Mouse (Mus musculus): ENCODE results near the gene Itpkb.
A peak's percentile ranks its signal among the peaks of the same experiment; 100 is the strongest.
"Not testable (repeated sequence)": the region's sequence is repeated elsewhere in the genome, so short reads cannot be mapped to it uniquely, and the experiment has no call there.

The Itpkb gene

DNA sequence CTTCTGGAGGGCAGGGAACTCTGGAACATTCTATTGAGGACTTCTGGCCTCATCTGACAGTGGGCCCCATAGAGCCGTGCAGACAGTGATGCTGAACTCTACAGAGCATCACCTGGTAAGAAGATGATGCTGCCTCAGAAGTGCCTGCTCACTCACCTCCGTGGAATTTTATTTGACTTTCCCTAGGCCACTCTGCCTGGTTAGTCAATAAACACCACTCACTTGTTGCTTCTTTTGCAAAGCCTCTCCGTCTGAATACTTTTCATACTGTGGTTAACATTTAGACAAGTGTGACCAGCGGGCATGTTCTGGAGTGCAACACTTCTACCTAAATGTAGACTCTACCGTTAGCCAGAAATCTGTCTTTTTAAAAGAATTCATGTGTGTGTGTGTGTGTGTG lies 42.0 kb downstream of the Itpkb start:
- DNase-seq = not testable (repeated sequence)

DNA sequence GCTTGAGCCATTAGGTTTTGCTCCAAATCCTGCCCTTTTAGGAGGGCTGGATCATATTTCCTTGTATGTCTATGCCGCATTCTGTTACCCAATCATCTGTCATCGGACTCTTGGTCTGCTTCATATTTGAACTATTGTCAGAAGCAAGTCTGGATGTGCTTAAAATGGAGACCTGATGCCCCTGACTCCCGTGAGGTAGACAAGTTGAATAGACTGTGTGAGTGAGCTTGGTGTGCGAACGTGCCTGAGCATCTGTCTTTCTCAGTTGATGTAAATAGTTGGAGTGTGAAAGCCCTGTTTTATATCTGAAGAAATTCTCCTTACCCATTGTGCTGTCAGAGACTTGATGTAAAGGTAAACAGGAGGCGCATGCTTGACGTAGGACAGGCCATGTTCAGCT lies 46.3 kb downstream of the Itpkb start:
- DNase-seq = no peak

DNA sequence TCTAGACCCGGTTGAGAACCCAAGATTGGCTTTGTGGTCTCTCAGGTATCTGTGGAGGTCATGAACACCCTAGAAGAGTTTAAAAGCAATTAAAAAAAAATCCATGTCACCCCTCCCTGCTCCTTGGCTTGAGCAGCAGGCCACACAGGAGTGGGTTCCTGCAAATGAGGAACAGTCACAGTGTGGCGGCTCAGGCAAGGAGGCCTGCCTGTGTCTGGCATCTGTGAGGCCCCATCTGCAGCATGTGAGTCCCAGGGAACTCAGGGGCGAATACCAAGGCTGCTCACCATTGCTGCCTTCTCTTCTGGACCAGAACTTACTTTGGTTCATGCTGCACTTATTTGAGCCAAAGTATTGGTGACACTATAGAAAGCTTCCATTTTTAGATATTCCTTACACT lies 49.3 kb downstream of the Itpkb start:
- no peak for DNase-seq

DNA sequence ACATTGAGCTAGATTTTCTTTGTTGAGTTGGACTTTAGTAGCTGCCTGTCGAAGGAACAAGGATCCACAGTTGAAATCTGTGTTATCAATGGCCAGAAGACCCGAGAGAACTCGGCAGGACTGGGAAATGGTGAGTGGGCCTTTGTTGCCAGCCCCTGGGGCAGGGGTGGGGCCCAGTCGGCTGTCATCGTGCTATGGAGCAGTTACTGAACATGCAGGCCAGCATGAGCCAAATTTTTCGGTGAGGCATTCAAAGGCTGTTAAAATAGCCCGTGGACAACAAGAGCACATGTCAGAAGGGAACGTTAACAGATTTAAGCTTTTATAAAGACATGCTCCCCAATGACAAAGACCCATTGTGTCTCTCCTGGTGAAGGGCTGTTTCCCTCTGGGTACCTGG lies 52.1 kb downstream of the Itpkb start:
- no peak for DNase-seq

DNA sequence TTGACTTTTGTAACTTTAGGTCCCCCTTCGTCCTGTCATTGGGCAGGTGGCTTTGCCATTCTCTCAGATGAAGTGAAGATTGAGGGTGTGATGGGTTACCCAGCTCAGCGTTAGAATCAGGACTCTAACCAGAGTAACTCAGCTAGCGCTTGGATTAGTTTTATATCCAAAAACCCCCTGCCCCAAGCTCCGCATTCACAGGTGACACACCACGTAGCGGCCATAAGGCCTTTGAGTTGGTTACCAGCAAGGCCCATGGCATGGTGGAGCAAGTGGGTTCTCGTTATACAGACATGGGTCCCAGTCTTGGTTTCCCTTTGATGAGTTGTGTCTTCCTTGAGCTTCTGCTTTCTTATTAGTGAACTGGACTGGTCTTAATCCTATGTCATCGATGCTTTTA lies 53.6 kb downstream of the Itpkb start:
- no peak for DNase-seq

DNA sequence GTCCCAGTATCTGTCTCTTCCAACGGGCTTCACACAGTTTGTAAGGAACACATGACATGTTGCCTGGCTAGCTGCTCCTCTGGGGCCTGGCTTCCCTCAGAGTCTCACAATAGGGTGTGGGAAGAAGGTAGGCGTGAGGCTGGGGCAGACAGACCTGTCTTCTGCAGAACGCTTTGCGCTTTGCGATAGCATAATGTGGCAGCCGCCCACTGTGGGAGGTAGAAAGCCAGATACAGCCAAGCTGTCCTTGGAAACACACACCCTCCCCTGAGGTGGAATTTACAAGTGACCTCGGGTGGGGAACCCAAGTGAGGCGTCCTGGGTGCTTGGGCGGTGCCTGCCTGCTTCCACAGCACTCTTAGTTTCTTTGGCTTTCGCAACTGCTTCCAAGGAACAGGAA lies 54.2 kb downstream of the Itpkb start:
- no peak for DNase-seq

DNA sequence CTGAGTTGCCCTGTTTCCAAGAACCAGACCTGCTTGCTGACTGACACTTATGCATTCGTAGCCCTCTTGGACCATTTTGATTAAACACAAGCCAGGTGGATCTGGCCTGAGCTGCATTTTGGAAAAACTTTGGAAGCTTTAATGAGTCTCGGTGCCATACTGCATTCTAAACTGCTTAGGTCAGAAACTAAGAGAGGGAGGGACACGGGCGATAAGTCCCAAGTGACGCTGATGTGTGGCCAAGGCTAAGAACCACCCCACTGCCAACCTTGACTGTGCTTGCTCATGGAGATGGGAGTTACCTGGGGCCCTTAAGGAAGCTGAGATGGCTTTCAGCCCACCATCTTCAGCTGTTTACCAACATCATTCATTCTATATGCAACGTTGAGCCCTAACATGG lies 55.0 kb downstream of the Itpkb start:
- DNase-seq = no peak

DNA sequence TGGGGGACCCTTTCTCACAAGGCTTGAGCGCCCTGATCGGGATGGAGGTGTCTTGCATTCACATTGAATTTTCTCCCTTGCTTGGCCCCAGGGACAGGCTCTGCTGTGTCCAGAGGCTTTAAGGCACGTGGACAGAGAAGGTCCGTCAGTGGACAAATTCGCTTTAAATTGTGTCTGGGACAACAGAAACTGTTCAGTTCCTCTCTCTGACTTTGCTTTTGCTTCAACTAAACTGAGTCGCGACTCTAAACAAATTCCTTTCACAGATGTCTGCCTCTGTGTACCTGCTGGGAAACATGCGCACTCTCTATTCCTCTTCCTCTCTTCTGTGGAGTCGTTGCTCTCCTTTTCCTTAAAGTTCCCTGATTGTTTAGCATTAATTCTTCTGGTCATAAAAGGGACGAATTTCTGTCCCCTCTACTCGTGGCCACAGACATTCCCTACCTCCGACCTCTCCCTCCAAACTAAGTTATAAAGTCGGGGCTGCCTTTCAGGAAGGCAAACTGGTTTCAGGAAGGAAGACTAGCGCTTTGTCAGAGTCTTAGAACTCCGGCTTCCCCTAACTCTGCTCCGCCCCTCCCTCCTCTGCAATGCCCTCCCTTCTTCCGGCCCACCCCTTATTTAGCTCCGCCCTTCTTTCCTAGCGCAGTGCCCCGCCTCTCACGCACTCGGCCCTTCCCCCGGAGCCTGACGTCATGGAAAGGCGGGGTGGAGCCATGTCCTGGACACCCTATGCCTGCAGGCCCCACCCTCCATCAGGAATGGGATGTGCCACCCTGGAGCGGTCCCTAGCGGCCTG lies 56.9 kb downstream of the Itpkb start:
- DNase-seq = peak; percentile 97

DNA sequence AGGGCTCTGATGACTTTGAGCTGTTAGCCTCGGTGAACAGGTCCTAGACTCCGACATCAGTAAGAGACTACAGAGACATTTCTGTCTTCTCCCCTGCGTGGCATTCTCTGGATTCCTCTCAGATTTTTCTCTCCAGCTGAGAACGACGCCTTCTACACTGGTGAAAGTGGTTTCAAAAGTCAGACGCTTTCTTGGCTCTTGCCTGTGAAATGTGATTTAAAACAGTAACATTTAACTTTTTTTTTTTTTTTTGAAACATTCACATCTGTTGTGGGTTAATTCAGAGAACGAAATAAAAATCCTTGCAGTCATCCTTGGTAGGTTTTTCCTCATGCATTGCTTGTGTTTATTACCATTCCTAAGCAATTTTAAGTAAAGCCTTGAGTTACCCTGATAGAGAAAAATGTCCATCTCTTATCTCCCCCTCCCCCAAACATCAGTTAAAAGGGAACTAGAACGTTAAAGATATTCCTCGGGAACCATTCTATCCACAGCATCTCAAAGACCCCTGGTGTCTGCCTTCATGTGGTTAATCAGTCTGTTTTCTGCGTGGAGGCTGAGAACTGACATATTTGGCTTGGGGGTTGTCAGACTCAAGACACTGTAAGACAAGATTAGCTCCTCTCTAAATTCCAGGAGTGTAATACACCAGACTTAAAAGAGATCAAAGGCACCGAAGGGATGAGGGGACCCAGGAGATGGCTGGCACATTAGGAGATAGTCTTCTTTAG lies 57.6 kb downstream of the Itpkb start:
- no peak for DNase-seq

DNA sequence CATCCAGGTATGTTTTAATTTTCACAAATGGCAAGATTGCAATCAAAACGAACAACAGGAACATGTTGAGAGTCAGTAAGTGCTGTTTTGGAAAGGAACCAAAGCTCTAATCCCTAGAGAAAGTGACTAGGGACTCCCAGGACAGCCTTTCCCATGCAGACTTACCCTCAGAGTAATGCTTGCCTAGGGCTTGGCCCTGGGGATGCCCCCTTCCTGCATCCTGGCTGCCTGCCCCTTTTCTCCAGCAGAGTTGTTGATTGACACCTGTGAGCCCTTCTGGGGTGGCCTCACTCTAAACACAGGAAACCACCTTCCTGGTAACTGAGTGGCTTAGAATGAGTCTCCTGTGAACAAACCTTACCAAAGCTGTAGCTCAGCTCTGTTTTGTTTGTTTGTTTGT lies 58.2 kb downstream of the Itpkb start:
- DNase-seq = no peak

DNA sequence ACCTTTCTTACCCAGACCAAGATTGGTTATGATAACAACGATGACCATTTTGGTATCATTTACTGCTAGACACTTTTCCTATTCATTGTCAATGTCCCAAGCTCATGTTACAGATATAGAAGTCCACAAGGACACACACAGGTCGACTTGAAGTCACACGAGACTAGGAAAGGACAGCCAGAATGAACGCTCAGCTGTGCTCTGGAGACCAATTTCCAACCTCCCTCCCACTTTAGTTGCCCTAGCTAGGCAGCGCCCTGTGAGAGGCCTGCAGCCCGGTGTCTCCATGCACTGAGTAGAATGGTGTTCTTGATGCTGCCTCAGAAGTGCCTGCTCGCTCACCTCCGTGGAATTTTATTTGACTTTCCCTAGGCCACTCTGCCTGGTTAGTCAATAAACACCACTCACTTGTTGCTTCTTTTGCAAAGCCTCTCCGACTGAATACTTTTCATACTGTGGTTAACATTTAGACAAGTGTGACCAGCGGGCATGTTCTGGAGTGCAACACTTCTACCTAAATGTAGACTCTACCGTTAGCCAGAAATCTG lies 59.0 kb downstream of the Itpkb start:
- not testable (repeated sequence) for DNase-seq

DNA sequence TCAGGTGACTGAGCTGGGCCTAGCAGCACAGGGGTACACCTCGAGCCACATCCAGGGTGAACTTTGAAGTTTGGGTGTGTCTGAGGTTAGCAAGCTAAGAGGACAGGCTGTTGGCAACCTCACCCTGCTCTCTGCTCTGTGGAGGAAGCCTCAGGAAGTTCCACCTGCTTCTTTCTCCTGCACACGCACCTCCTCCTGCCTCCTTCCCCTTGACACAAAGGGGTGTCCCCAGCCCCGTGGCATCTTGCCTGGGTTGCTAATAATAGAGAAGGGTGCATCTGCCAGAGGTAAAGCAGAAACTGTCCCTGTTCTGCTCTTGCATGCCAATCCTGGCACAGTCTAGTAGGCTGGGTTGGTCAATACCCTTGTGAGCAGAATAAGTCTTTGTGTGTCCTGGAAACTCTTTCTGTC lies 60.0 kb downstream of the Itpkb start:
- no peak for DNase-seq

DNA sequence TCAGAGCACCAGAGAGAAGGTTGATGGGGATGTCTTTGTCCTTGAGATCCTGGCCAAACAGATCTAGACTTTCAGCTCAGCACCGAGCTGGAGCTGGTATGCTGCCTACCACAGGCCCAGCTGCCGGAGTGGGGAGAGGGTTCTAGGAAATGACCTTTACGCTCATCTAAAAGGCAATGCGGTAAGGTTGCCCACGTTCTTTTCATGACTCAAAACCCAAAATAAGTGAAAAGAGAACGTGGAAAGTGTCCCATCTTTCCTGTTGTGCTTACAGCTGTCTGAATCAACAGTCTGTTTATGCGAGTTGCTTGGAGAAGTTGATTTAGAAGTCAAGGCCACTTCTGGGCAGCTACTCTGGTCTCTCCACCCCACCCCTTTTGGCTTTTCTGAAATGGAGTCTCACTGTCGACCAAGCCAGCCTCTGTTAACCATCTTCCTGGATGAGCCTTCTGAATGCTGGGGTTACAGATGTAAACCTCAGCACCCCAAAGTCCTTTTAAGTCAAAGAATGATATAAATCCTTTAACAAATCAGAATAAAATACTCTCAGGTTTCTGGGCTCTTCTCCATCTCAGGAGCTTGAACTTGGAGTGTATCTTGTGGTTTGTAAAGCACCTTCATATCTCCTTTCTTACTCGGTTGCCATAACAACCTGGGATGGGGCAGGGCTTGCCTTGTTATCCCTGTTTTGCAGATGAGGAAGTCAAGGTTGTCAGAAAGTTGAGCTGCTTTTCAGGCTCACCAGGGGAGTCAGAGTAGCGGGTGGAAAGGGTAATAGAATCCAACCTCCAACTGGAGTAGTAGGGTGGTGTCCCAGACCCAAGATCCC lies 60.7 kb downstream of the Itpkb start:
- no peak for DNase-seq

DNA sequence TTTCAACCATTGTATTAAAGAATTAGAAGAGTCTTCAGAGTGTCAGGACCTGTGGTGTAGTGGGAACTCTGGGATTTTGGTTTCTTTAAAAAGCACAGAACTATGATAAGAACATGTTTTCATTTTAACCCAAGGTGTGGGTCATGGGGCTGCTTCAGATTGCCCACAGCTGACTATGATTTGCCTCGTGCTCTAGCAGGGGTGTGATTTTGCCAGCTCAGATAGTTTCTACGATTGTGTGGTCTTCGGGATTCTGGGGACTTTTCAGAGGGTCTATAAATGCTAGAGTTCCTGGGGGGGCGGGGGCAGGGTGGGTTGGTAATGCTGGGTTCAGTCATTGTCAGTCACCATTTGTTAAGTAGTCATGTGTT lies 61.3 kb downstream of the Itpkb start:
- no peak for DNase-seq

DNA sequence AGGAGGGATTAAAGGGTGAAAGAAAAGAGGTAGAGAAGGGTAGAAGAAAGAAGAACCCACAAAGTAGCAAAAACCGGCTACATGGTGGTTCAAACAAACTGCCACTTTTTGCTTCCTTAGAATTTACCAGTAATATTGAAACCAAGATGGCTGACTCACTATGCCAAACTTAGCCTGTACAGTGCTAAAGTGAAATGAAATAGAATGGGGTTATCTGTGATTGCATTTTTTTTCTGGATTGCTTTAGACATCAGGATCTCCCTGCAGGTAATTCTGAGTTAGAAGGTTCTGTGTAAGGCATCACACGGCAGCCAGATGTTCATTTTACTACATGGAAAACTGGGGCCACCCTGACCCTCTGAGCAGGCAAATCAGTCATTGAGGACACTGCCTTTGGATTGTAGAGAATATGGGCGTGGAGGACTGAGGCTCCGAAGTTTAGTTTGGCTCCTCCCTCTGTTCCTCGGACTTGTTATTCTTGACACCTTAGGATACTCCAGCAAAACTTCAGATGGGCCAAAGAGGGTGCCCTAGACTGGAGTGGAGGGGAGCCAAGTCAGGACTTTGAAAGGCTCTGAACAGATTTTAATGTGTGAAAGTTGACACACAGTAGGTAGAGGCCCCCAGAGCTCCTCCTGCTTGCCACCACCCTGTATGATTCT lies 62.0 kb downstream of the Itpkb start:
- DNase-seq = no peak

DNA sequence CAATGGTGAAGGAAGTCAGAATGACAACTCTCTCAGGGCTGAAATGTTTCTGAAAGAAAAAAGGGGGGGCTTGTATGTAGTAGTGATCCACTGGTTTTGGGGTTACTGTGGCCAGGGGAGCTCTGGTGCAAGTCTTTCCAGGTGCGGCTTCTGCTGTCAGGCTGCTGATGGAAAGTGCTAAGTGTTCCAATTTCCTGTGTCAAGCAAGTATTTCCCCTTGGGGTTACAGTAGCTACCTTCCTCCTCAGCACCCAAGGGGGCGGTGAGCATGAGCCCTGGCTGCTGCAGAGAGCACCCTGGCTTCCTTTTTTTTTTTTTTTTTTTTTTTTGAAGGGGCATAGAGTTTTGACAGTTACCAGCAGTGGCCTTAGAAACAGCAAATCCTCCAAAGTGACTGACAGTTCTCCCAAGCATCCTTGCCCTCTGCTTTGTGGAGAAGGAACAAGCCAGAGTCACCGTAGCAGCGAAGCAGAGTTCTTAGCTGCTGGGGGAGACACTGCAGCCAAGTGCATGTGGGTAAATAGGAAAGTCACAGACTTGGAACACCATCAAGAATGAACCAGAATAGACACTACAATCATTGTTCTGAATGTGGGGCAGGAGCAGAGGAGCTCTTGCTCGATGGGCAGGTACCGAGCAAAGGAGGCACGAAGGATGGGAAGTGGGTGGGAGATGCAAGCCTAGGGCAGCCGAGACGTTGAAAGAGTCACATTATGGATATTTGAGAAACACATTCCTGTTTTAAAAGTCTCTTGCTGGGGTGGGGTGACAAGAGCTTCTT lies 62.9 kb downstream of the Itpkb start:
- no peak for DNase-seq

DNA sequence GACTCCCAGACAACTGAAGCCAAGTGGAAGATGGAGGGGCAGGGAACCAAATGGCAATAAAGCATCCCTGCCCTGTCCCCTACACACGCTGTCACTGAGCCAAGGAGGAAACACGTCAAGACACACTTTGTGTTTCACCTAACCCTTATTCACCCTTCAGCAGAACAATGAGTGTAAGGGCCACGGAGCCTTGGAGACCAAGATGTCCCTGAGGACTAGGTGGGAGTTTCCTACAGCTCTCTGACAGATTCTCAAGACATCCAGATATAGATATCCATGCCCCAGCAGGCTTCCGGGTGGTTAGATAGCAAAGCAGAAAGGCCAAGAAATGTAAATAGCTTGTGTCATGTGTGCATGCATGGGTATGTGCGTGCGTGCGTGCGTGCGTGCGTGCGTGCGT lies 63.6 kb downstream of the Itpkb start:
- no peak for DNase-seq

DNA sequence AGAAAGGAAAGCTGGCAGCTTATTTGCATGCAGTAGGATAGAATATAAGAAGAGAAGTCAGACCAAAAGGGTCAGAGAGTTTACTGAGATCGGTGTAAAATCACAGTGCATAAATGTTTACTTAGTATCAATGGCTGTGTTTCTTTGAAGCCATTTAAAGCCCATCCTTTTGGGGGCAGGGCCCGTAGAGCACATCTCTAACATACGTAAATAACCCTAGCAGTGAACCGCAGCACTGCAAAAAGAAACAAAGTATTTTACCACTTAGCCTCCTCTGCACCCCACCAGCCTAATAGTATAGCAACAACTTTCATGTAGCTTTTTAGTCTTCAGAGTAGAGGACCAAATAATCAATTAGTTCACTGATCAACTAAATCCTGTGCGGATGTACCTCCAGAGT lies 67.4 kb downstream of the Itpkb start:
- no peak for DNase-seq

DNA sequence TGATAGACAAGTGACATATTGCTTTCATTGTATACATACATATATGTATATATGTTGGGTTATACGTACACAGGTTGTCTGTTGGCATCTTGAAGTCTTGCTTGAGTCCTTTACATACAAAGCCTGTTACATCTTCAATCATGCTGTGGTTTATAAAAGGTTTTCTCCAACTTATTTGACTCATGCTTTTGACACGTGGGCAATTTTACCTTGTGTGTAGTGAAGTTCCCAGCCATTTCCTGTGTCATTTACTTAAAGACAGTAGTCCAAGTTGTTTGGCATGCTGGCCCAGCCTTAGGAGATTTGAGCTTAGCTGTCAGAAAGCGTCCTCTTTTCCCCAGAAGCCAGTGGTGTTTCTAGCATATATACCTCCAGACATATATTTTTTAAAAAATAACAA lies 68.2 kb downstream of the Itpkb start:
- DNase-seq = no peak

DNA sequence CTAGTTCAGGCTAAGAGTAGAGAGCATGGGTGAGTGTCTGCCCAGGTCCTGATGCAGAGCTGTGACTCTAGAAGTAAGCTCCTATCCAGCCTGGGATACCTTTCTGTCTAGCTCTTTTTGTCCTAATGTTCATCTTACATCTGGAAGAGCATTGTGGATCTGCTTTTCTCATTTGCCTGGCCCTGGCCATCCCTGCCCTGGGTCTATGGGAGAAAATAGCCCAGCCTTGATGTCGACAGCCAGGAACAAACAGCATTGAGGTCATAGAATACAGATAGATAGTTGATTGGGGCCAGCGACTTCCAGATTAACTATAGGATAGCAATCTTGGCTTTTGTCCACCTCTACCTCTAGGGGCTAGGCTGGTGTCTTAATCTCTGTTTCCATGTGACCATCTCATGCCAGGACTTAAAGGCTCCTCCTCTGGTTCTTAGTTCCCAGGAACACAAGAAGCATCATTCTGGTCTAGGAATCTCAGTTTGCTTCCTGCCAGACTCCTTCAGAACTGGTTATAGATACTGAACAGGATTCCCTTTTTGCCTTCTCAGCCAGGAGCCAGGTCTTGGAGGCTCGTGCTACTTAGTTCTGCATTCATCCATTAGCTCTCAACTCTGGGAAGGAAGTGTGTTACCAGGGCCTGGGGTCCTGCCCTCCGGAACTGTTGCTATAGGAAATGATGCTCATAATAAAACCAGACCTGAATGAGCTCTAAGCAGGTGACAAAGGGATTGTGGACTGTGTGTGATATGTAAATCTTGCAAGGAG lies 70.6 kb downstream of the Itpkb start:
- DNase-seq = no peak

DNA sequence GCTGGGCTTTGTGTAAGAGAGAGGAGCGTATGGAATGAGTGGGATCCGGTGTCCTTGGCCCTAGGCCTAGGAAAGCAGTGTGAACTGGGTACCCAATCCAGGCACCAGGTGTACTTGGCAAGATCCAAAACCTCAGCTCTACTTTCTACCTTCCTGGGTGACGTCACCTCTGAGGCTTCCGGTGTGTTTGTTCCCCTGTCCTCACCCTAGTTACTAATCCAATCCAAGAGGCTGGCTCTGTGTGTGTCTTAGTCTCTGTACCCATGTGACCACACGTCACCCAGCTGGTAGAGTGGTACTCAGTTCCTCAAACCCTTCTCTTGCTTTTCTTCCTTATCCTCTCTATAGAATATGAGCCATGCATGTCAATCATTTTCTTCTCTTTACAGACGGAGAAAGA lies 71.4 kb downstream of the Itpkb start:
- no peak for DNase-seq
